Mouse (Mus musculus) liver (tissue): ENCODE results near the gene Pla2g15.

Source experiments
- DNase-seq: peaks from one replicate; pipeline ENCODE4 v3.0.0-alpha.2; 2020; ENCODE audit warnings: mixed read lengths

Pla2g15 gene

GRCm38 (mm10) chr8:106149801-106150652, at the start of gene Pla2g15:
Pla2g15 (plus strand) TSS chr8:106150399.
- peak; percentile 95 for DNase-seq

GRCm38 (mm10) chr8:106102321-106102720, 47.9 kb upstream of the Pla2g15 start:
- DNase-seq: no peak

GRCm38 (mm10) chr8:106103888-106104287, 46.3 kb upstream of the Pla2g15 start:
- no peak for DNase-seq

- DNase-seq: no peak
Observed at GRCm38 (mm10) chr8:106106193-106106592, 44.0 kb upstream of the Pla2g15 start.

- DNase-seq: no peak
Observed at GRCm38 (mm10) chr8:106108080-106108479, 42.1 kb upstream of the Pla2g15 start.

GRCm38 (mm10) chr8:106108729-106109128, 41.5 kb upstream of the Pla2g15 start:
- DNase-seq: no peak

- no peak for DNase-seq
Observed at GRCm38 (mm10) chr8:106112041-106112440, 38.2 kb upstream of the Pla2g15 start.

GRCm38 (mm10) chr8:106112514-106112913, 37.7 kb upstream of the Pla2g15 start:
- DNase-seq: no peak

GRCm38 (mm10) chr8:106115897-106116296, 34.3 kb upstream of the Pla2g15 start:
- DNase-seq: peak; percentile 73

GRCm38 (mm10) chr8:106123443-106123842, 26.8 kb upstream of the Pla2g15 start:
- no peak for DNase-seq

GRCm38 (mm10) chr8:106126055-106126454, 24.1 kb upstream of the Pla2g15 start:
- no peak for DNase-seq

GRCm38 (mm10) chr8:106127054-106127453, 23.1 kb upstream of the Pla2g15 start:
- no peak for DNase-seq

- DNase-seq: no peak
Observed at GRCm38 (mm10) chr8:106127882-106128410, 22.3 kb upstream of the Pla2g15 start.

GRCm38 (mm10) chr8:106129232-106129930, 20.8 kb upstream of the Pla2g15 start:
- no peak for DNase-seq

- DNase-seq: no peak
Observed at GRCm38 (mm10) chr8:106129997-106130396, 20.2 kb upstream of the Pla2g15 start.

GRCm38 (mm10) chr8:106130505-106130904, 19.7 kb upstream of the Pla2g15 start:
- DNase-seq: no peak

GRCm38 (mm10) chr8:106131021-106131420, 19.2 kb upstream of the Pla2g15 start:
- no peak for DNase-seq

- no peak for DNase-seq
Observed at GRCm38 (mm10) chr8:106131488-106132222, 18.5 kb upstream of the Pla2g15 start.

- no peak for DNase-seq
Observed at GRCm38 (mm10) chr8:106132356-106132755, 17.8 kb upstream of the Pla2g15 start.

- DNase-seq: no peak
Observed at GRCm38 (mm10) chr8:106133526-106133925, 16.7 kb upstream of the Pla2g15 start.

GRCm38 (mm10) chr8:106133946-106134345, 16.3 kb upstream of the Pla2g15 start:
- DNase-seq: no peak

- DNase-seq: peak; percentile 52
Observed at GRCm38 (mm10) chr8:106134751-106135571, 15.2 kb upstream of the Pla2g15 start.
